Mouse (Mus musculus): ENCODE data around the gene Tmem252. TPM values are rescaled to one million over a fixed set of nuclear protein-coding genes. Genes with fewer than 3 reads are reported as not detected.

Tmem252 gene
- polyA plus RNA-seq (2017; shearing (Covaris generic)), result not detected

GRCm38 (mm10) chr19:24673762-24674161 is at the start of gene Tmem252:
Tmem252 (plus strand) TSS chr19:24674008.
- ATAC-seq, result no peak

GRCm38 (mm10) chr19:24628049-24628448 is 45.8 kb upstream of the Tmem252 start:
- no peak for ATAC-seq

GRCm38 (mm10) chr19:24633008-24633407 is 40.8 kb upstream of the Tmem252 start:
- no peak for ATAC-seq

GRCm38 (mm10) chr19:24634602-24635001 is 39.2 kb upstream of the Tmem252 start:
- peak; percentile 81 for ATAC-seq

- no peak for ATAC-seq
These were observed 37.2 kb upstream of the Tmem252 start for GRCm38 (mm10) chr19:24636616-24637015.

- no peak for ATAC-seq
These were observed 35.8 kb upstream of the Tmem252 start for GRCm38 (mm10) chr19:24637988-24638387.

- ATAC-seq, result no peak
These were observed 32.8 kb upstream of the Tmem252 start for GRCm38 (mm10) chr19:24640982-24641381.

GRCm38 (mm10) chr19:24644971-24645370 is 28.8 kb upstream of the Tmem252 start:
- ATAC-seq, result no peak

GRCm38 (mm10) chr19:24646162-24646829 is 27.5 kb upstream of the Tmem252 start:
- ATAC-seq, result peak; percentile 80

GRCm38 (mm10) chr19:24648016-24648415 is 25.8 kb upstream of the Tmem252 start:
- no peak for ATAC-seq

GRCm38 (mm10) chr19:24650428-24650827 is 23.4 kb upstream of the Tmem252 start:
- no peak for ATAC-seq

GRCm38 (mm10) chr19:24651595-24651994 is 22.2 kb upstream of the Tmem252 start:
- no peak for ATAC-seq

GRCm38 (mm10) chr19:24652342-24653019 is 21.3 kb upstream of the Tmem252 start:
- no peak for ATAC-seq

- no peak for ATAC-seq
These were observed 20.5 kb upstream of the Tmem252 start for GRCm38 (mm10) chr19:24653230-24653799.

GRCm38 (mm10) chr19:24656981-24657380 is 16.8 kb upstream of the Tmem252 start:
- peak; percentile 70 for ATAC-seq

- no peak for ATAC-seq
These were observed 11.5 kb upstream of the Tmem252 start for GRCm38 (mm10) chr19:24662346-24662745.

GRCm38 (mm10) chr19:24665771-24666170 is 8.0 kb upstream of the Tmem252 start:
- no peak for ATAC-seq

GRCm38 (mm10) chr19:24667527-24667926 is 6.3 kb upstream of the Tmem252 start:
- no peak for ATAC-seq

- ATAC-seq, result no peak
These were observed 2.2 kb upstream of the Tmem252 start for GRCm38 (mm10) chr19:24671571-24671970.

- ATAC-seq, result no peak
These were observed 1.3 kb upstream of the Tmem252 start for GRCm38 (mm10) chr19:24672366-24672960.

GRCm38 (mm10) chr19:24673331-24673730 is 477 bp upstream of the Tmem252 start:
- ATAC-seq, result no peak

GRCm38 (mm10) chr19:24676429-24676828 is 2.6 kb downstream of the Tmem252 start:
- ATAC-seq, result no peak

- ATAC-seq, result no peak
These were observed 3.6 kb downstream of the Tmem252 start for GRCm38 (mm10) chr19:24677242-24677984.

Data from inflammation-experienced regulatory T-cells, adult 6 months (primary cell).